15 mouse cellular contexts compared by ENCODE assay signal in the genomic region with DNA sequence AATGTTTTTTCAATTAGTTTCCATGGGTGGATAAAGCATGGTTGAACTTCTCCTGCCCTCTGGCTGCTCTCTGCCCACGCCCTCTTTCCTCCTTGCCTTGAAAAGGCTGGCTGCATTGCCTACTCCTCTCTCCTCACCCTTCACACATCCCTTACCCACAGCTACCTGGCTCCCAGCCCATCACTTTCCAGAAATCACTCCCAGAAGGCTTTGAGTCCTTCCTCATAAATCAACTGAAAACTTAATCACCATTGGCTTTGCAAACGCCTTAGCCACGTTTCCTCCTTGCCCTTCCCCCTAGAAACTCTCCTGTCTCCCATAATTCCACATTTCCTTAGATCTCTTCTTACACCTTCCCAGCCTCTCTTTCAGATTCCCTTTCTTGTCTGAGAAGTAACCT. TPM values are rescaled to one million over a fixed set of nuclear protein-coding genes. Genes with fewer than 3 reads are reported as not detected.
DNase-seq lines count a peak whose midpoint lies in the region; ATAC-seq and TF ChIP-seq lines count a peak whose summit lies in the region.
"Had no signal": no experiment of that assay in that cellular context is flagged by ENCODE, and none has a peak within 500 bp of the region (broad histone marks: within the 10 kb centered on the region; RNA-seq: fewer than 3 reads in every experiment).

No protein-coding gene starts in this region.

- peak; percentile 18 for DNase-seq in gastrocnemius, adult 2 months
- no peak for DNase-seq in gastrocnemius, postnatal 10 days
- DNase-seq in urinary bladder, postnatal 14 days (ENCODE audit: low spot score) = peak; percentile 42
- no peak for DNase-seq in urinary bladder, adult 2 months (ENCODE audit: low spot score)
- peak; percentile 52 for DNase-seq in large intestine, adult 2 months (ENCODE audit: low read depth, low spot score)
- peak; percentile 59 for DNase-seq in stomach, postnatal 0 days (ENCODE audit: low spot score)
- no peak for DNase-seq in B cell, adult 2 months
- DNase-seq: cerebellum, adult 18-20 months; liver, embryonic 13.5 days; thymus, adult 18-20 months had no signal

- no peak for TF ChIP-seq EP300 in stomach, postnatal 0 days (optimal IDR thresholded peaks at IDR 0.05)

- no peak overlapping the region for H3K4me2 ChIP-seq in stomach, postnatal 0 days (replicated peaks; ENCODE audit: low read depth)
- H3K4me2 ChIP-seq in hindbrain, embryonic 13.5 days = no peak overlapping the region
- H3K4me2 ChIP-seq: heart, embryonic 11.5 days; hindbrain, embryonic 12.5 days; liver, embryonic 13.5 days had no signal

- no peaks in the 10 kb centered on the region for H3K27me3 ChIP-seq in stomach, postnatal 0 days (ENCODE audit: control insufficient read depth, insufficient read depth, low read length)
- H3K27me3 ChIP-seq in hindbrain, embryonic 13.5 days = no peaks in the 10 kb centered on the region
- H3K27me3 ChIP-seq: hindbrain, embryonic 12.5 days; liver, embryonic 13.5 days had no signal

- no peak overlapping the region for H3K4me3 ChIP-seq in gastrocnemius, adult 2 months
- no peak overlapping the region for H3K4me3 ChIP-seq in stomach, postnatal 0 days (ENCODE audit: low read depth, low read length)
- H3K4me3 ChIP-seq in hindbrain, embryonic 13.5 days = no peak overlapping the region
- H3K4me3 ChIP-seq: hindbrain, embryonic 12.5 days; liver, embryonic 13.5 days; megakaryocyte, embryonic 14.5 days had no signal

- no peaks in the 10 kb centered on the region for H3K9me3 ChIP-seq in stomach, postnatal 0 days (ENCODE audit: control insufficient read depth, low read length)
- no peaks in the 10 kb centered on the region for H3K9me3 ChIP-seq in hindbrain, embryonic 13.5 days
- H3K9me3 ChIP-seq: hindbrain, embryonic 12.5 days; liver, embryonic 13.5 days had no signal

- no peaks in the 10 kb centered on the region for H3K4me1 ChIP-seq in stomach, postnatal 0 days (replicated peaks; ENCODE audit: control insufficient read depth, insufficient read depth)
- H3K4me1 ChIP-seq in hindbrain, embryonic 13.5 days (replicated peaks) = 0 out of 2 replicates have a peak, but pooled peaks cover 4% of the 10 kb centered on the region
- H3K4me1 ChIP-seq: liver, embryonic 13.5 days; megakaryocyte, embryonic 14.5 days had no signal

- TF ChIP-seq CTCF in gastrocnemius, adult 2 months (IDR thresholded peaks at IDR 0.05) = no peak
- no peak for TF ChIP-seq CTCF in stomach, postnatal 0 days (IDR thresholded peaks at IDR 0.05; ENCODE audit: low read depth)

- no peak overlapping the region for H3K27ac ChIP-seq in gastrocnemius, adult 2 months
- peak overlapping the region; percentile 71; the same call in 1 of the 2 replicates for H3K27ac ChIP-seq in stomach, postnatal 0 days (replicated peaks)
- no peak overlapping the region for H3K27ac ChIP-seq in hindbrain, embryonic 13.5 days
- H3K27ac ChIP-seq: hindbrain, embryonic 12.5 days; liver, embryonic 13.5 days had no signal

- no peak overlapping the region for H3K9ac ChIP-seq in stomach, postnatal 0 days (ENCODE audit: low read length)
- H3K9ac ChIP-seq in hindbrain, embryonic 13.5 days = no peak overlapping the region
- H3K9ac ChIP-seq: hindbrain, embryonic 12.5 days; liver, embryonic 13.5 days had no signal

- peak; percentile 93 for ATAC-seq in stomach, postnatal 0 days (ENCODE audit: low FRiP score, low TSS enrichment)
- ATAC-seq in hindbrain, embryonic 13.5 days (ENCODE audit: low FRiP score) = no peak
- ATAC-seq: forebrain, embryonic 16.5 days had no signal

- WGBS in large intestine, adult 2 months = 16% methylated on average over 3 of the region's 3 CpGs
- WGBS in stomach, postnatal 0 days = 23% methylated on average over 3 of the region's 3 CpGs
- WGBS in hindbrain, embryonic 13.5 days = 64% methylated on average over 3 of the region's 3 CpGs

- no peaks in the 10 kb centered on the region for H3K36me3 ChIP-seq in stomach, postnatal 0 days (ENCODE audit: control insufficient read depth, insufficient read depth, low read length)
- H3K36me3 ChIP-seq in hindbrain, embryonic 13.5 days = no peaks in the 10 kb centered on the region
- H3K36me3 ChIP-seq: hindbrain, embryonic 12.5 days; liver, embryonic 13.5 days had no signal

- intact Hi-C loops in gastrocnemius, adult 2 months (cut with DNase I) = no loop called here

RNA-seq across cellular contexts. Expression of gene Mcub, which starts 32.2 kb away (rescaled TPM):
- total RNA-seq in gastrocnemius, adult 2 months (2021) = 1 to 10 TPM in 1 of 2 experiments, under 1 TPM in 1; 0.82 to 1.1 TPM
- 1 to 10 TPM in 1 of 2 experiments, under 1 TPM in 1; 0.95 to 1.2 TPM for total RNA-seq in gastrocnemius, postnatal 10 days (2021)
- 12.2 and 12.5 TPM in 2 replicates for polyA plus RNA-seq in urinary bladder, adult 2 months (2012; rRNA removed)
- 2.2 and 2.9 TPM in 2 replicates for polyA plus RNA-seq in large intestine, adult 2 months (2012; rRNA removed)
- polyA plus RNA-seq in stomach, postnatal 0 days (2015; fragmentation: Nextera tagmentation; extraction: Ambion mirVana) = 8.0 and 8.7 TPM in 2 replicates
- polyA plus RNA-seq in hindbrain, embryonic 13.5 days (2015; fragmentation: Nextera tagmentation; extraction: Ambion mirVana) = 3.6 and 4.0 TPM in 2 replicates

RNA-seq across cellular contexts. Expression of gene Casp6, which starts 36.6 kb away (rescaled TPM):
- total RNA-seq in gastrocnemius, adult 2 months (2021) = 1 to 10 TPM; 2.2 to 2.6 TPM
- 1 to 10 TPM; 5.6 to 8.2 TPM for total RNA-seq in gastrocnemius, postnatal 10 days (2021)
- polyA plus RNA-seq in urinary bladder, adult 2 months (2012; rRNA removed) = 38.2 and 48.0 TPM in 2 replicates
- 34.1 and 99.1 TPM in 2 replicates for polyA plus RNA-seq in large intestine, adult 2 months (2012; rRNA removed)
- 164 and 176 TPM in 2 replicates for polyA plus RNA-seq in stomach, postnatal 0 days (2015; fragmentation: Nextera tagmentation; extraction: Ambion mirVana)
- polyA plus RNA-seq in hindbrain, embryonic 13.5 days (2015; fragmentation: Nextera tagmentation; extraction: Ambion mirVana) = 36.5 and 38.7 TPM in 2 replicates

RNA-seq across cellular contexts. Expression of gene Pla2g12a, which starts 59.4 kb away (rescaled TPM):
- 100 to 1,000 TPM in 1 of 2 experiments, 10 to 100 TPM in 1; 86.2 to 154 TPM for total RNA-seq in gastrocnemius, adult 2 months (2021)
- 10 to 100 TPM; 18.4 to 22.9 TPM for total RNA-seq in gastrocnemius, postnatal 10 days (2021)
- 20.2 and 23.8 TPM in 2 replicates for polyA plus RNA-seq in urinary bladder, adult 2 months (2012; rRNA removed)
- 17.2 and 20.1 TPM in 2 replicates for polyA plus RNA-seq in large intestine, adult 2 months (2012; rRNA removed)
- polyA plus RNA-seq in stomach, postnatal 0 days (2015; fragmentation: Nextera tagmentation; extraction: Ambion mirVana) = 64.7 and 66.7 TPM in 2 replicates
- polyA plus RNA-seq in hindbrain, embryonic 13.5 days (2015; fragmentation: Nextera tagmentation; extraction: Ambion mirVana) = 28.3 and 30.0 TPM in 2 replicates

Comparison
In these comparisons a context has a peak if more than half of its experiments do, and no peak if none do; other contexts are left out.
1. DNase-seq: peak in gastrocnemius, adult 2 months (single experiment), urinary bladder, postnatal 14 days (single experiment), large intestine, adult 2 months (single experiment) and stomach, postnatal 0 days (single experiment); none in gastrocnemius, postnatal 10 days (single experiment), urinary bladder, adult 2 months (single experiment) and B cell, adult 2 months (0 of 2).